Mouse (Mus musculus): Measurements from ENCODE around the gene Stard3. TPM values are rescaled to one million over a fixed set of nuclear protein-coding genes. Genes with fewer than 3 reads are reported as not detected.

The Stard3 gene
- polyA plus RNA-seq, 1 experiment = 14.9 TPM

DNA sequence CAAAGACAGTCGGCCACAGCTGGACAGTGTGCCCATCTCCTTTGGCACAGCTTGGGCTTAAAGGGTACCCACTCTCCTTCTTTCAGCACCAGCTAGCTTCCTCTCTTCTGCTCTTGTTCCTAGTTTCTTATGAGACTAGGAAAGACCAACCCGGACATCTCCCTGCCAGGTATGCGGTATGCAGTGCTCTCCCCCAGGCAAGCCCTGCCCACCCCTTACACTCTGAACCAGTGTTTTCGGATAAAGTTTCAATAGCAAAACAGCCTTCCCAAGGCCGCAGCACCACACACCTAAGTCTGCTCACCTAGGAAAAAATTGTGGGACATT, 36.5 kb upstream of the Stard3 start:
- H3K4me1 ChIP-seq (ENCODE audit: control insufficient read depth, insufficient read depth, low read length) = no peaks in the 10 kb centered on the region
- no peak for TF ChIP-seq POLR2A (IDR thresholded peaks at IDR 0.05; ENCODE audit: low read depth, low read length)
- H3K27ac ChIP-seq (ENCODE audit: insufficient read depth, low read length) = no peak overlapping the region
- no peak overlapping the region for H3K4me3 ChIP-seq (ENCODE audit: insufficient read depth, low read length)

DNA sequence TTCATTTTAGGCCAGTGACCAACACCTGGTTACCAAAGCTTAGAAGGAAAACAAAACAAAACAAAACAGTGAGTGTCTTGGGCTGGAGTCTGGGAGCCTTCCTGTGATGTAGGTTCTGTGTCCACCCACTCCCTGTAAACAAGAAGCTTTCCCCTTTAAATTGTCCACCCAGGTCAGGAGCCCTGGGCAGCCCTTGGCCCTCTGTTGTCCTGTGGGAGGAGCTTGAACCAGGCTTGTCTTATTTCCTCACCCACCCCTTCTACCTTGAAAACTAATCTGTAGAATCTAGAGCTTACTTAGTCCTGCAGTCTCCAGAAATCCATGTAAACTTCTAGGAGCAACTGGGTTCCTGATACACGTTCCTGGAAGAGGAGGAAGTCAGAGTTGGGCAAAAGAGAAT, 36.0 kb upstream of the Stard3 start:
- TF ChIP-seq POLR2A (IDR thresholded peaks at IDR 0.05; ENCODE audit: low read depth, low read length) = no peak
- no peak for TF ChIP-seq CTCF (IDR thresholded peaks at IDR 0.05; ENCODE audit: borderline replicate concordance, insufficient read depth, low read length)
- Histone ChIP-seq H3K4me3 (ENCODE audit: insufficient read depth, low read length) (no peak overlapping the region), H3K27ac (ENCODE audit: insufficient read depth, low read length) (no peak overlapping the region), H3K4me1 (ENCODE audit: control insufficient read depth, insufficient read depth, low read length) (no peaks in the 10 kb centered on the region)

DNA sequence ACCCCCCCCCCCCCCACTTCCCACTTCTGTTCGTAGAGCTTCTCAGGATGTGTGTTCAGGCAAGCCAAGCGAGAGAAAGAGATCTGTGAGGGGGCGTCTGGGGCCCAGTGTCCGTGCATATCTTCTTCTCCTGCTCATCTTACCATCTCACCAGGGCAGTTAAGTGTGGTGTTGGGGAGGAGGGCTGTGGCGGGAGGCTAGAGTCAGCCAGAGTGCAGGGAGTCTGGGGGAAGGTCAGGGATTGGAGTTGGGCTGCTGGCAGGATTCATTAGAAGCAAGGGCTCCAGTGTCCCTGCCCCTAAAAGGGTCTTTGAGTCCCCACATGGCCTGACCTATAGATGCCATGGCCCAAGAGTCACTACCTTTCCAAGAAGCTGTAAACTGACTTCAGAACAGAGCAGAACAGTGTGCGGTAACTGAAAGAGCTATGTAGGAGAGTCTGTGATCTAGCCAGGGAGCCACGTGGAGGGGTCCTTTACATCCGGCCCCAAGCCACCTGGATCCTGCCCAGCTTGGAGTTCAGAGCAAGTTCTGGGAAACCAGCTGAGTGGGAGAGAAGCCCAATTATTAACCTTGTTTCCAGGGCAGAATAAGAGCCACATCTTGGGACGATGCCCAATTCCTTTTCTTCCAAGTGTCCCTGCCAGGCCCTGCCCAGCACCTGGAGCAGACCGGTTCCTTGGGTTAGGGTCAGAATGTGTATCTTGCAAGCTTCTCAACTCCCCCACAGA, 34.9 kb upstream of the Stard3 start:
- Histone ChIP-seq H3K27ac (ENCODE audit: insufficient read depth, low read length) (no peak overlapping the region), H3K4me1 (ENCODE audit: control insufficient read depth, insufficient read depth, low read length) (no peaks in the 10 kb centered on the region), H3K4me3 (ENCODE audit: insufficient read depth, low read length) (no peak overlapping the region)
- TF ChIP-seq CTCF (IDR thresholded peaks at IDR 0.05; ENCODE audit: borderline replicate concordance, insufficient read depth, low read length) = no peak

DNA sequence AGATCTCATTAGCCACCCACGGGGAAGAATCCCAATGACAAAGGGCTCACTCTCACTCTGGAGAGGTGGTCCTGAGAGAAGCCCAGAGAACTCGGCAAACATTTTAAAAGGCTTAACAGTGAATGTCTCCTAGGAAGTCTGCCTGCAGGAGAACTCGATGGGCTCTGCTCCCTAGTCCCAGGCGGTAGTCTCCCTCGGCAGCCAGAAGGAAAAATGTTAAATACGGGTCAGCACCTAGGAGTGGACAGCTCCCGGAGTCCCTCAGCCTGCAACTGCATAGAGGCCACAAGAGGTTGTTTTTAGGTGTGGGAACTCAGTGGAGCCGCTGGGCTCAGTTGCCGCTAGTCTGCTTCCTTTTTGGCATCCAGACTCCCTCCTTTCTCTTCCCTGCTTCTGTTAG, 34.2 kb upstream of the Stard3 start:
- TF ChIP-seq CTCF (IDR thresholded peaks at IDR 0.05; ENCODE audit: borderline replicate concordance, insufficient read depth, low read length) (no peak), POLR2A (IDR thresholded peaks at IDR 0.05; ENCODE audit: low read depth, low read length) (no peak)
- H3K4me1 ChIP-seq (ENCODE audit: control insufficient read depth, insufficient read depth, low read length) = no peaks in the 10 kb centered on the region
- no peak overlapping the region for H3K27ac ChIP-seq (ENCODE audit: insufficient read depth, low read length)
- no peak overlapping the region for H3K4me3 ChIP-seq (ENCODE audit: insufficient read depth, low read length)

DNA sequence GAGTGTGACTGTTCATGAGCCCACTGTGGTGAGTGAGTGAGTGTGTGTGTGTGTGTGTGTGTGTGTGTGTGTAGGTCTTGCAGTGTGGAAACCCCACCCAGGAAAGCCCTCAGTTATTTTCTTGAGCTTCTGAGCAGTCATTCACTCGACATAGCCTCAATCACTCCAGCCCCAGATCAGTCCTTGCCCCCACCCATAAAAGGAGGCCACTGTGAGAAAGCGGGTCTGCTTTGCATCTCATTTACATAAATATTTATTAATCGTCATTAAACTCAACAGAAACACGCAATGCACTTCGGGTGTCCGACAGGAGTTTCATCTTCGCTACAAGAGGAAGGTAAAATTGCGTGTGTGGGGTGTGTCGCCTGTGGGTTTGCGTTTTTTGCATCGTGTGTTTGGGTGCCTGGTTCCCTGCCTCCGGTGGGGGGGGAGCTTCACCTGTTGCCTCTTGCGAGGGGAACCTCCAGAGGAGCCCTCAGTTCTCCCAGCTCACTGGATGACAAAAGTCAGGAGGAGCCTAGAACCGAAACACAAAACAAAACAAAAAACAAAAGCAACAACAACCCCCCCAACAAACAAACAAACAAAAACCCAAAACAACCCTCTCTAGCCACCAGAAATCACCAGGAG, 32.9 kb upstream of the Stard3 start:
- Histone ChIP-seq H3K4me3 (ENCODE audit: insufficient read depth, low read length) (no peak overlapping the region), H3K4me1 (ENCODE audit: control insufficient read depth, insufficient read depth, low read length) (no peaks in the 10 kb centered on the region), H3K27ac (ENCODE audit: insufficient read depth, low read length) (no peak overlapping the region)
- TF ChIP-seq CTCF (IDR thresholded peaks at IDR 0.05; ENCODE audit: borderline replicate concordance, insufficient read depth, low read length) (no peak), POLR2A (IDR thresholded peaks at IDR 0.05; ENCODE audit: low read depth, low read length) (no peak)

DNA sequence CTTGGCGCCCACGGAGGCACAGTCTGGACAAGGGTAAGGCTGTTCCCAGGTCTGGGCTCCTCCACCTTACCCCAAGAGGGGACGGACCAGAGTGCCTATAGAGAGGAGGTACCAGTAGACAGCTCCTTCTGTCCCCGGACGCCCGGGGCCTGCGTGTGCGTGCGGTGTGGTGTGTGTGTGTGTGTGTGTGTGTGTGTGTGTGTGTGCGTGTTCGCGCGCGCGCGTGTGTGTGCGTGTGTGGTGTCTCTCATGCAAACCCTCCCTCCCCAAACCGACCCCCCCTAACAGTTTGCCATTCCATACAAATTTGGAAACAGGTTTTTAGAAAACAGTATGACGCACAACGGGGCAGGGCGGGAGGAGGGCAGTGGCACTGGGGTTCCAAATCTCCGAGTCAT, 32.3 kb upstream of the Stard3 start:
- no peak overlapping the region for H3K4me3 ChIP-seq (ENCODE audit: insufficient read depth, low read length)
- TF ChIP-seq CTCF (IDR thresholded peaks at IDR 0.05; ENCODE audit: borderline replicate concordance, insufficient read depth, low read length) = no peak
- TF ChIP-seq POLR2A (IDR thresholded peaks at IDR 0.05; ENCODE audit: low read depth, low read length) = no peak

DNA sequence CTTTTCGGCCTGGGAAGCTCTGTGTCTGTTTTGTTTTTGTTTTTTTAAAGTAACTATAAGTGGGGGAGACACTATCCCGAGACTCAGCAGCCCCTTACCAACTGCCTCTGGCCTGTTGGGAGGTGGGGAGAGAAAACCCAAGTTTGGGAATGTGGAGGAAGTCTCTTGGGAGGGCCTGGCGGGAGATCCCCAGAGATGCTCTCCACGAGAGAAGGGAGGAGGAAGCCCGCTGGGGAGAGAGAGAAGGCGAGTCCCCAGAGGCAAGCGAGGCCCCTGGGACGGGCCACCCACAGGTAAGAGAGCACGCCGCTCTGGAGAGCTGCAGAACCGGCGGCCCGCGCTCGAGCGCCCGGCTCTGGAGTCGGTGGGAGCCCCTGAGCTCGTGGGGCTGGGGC, 31.4 kb upstream of the Stard3 start:
- TF ChIP-seq POLR2A (IDR thresholded peaks at IDR 0.05; ENCODE audit: low read depth, low read length) (no peak), CTCF (IDR thresholded peaks at IDR 0.05; ENCODE audit: borderline replicate concordance, insufficient read depth, low read length) (no peak)
- Histone ChIP-seq H3K4me1 (ENCODE audit: control insufficient read depth, insufficient read depth, low read length) (no peaks in the 10 kb centered on the region), H3K27ac (ENCODE audit: insufficient read depth, low read length) (no peak overlapping the region), H3K4me3 (ENCODE audit: insufficient read depth, low read length) (no peak overlapping the region)

More for the DNA sequence above, 32.3 kb upstream of the Stard3 start:
- no peak overlapping the region for H3K27ac ChIP-seq (ENCODE audit: insufficient read depth, low read length)
- H3K4me1 ChIP-seq (ENCODE audit: control insufficient read depth, insufficient read depth, low read length) = no peaks in the 10 kb centered on the region

DNA sequence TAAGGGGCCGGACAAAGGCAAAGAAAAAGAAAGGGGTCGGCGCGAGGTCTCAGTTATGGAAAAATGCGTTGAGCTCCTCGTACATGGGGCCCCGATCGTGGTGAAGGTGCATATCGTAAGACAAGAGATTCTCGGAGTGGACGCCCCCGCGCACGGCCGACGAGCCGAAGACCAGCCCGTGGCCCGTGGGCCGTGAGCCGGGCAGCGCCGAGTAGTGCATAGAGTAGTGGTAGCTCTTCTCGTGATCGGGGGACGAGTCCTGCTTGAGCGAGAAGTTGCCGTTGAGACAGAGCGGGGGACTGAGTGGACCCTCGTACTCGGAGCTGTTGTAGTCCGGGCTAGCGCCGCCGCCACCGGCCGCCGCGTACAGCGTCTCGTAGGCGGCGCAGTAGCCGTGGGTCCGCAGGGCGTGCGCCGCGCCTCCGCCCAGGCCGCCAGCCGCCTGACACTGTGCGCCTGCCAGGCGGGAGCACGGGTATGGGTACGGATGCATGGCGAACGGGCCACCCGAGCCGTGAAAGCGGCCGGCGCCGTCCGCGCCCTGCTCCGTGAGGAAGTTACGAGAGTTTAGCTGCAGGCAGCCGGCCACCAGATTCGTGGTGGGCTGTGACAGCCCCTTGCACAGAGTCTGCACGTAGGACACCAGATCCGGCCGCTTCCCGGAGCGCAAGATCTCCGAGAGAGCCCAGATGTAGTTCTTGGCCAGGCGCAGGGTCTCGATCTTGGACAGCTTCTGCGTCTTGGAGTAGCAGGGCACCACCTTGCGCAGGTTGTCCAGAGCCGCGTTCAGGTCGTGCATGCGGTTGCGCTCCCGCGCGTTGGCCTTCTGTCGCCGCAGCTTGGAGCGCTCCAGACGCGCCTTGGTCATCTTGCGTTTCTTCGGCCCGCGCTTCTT, 30.8 kb upstream of the Stard3 start:
- Histone ChIP-seq H3K4me3 (ENCODE audit: insufficient read depth, low read length) (no peak overlapping the region), H3K27ac (ENCODE audit: insufficient read depth, low read length) (no peak overlapping the region), H3K4me1 (ENCODE audit: control insufficient read depth, insufficient read depth, low read length) (no peaks in the 10 kb centered on the region)
- TF ChIP-seq CTCF (IDR thresholded peaks at IDR 0.05; ENCODE audit: borderline replicate concordance, insufficient read depth, low read length) (no peak), POLR2A (IDR thresholded peaks at IDR 0.05; ENCODE audit: low read depth, low read length) (no peak)

DNA sequence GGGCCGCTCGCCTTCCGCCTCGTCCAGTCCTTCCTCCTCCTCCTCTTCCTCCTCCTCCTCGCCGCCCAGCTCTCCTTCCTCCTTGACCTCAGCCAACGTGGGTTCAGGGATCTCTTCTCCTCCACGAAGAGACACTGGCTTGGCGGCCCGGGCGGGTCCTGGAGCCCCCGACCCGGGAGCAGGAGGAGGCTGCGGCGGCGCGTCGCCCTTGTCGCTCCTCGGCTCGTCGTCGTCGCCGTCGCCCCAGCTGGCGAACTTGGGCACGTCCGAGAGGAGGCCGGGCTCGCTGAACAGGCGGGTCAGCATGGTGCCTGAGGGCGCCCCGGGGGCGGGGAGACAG, 30.2 kb upstream of the Stard3 start:
- Histone ChIP-seq H3K27ac (ENCODE audit: insufficient read depth, low read length) (no peak overlapping the region), H3K4me1 (ENCODE audit: control insufficient read depth, insufficient read depth, low read length) (no peaks in the 10 kb centered on the region), H3K4me3 (ENCODE audit: insufficient read depth, low read length) (no peak overlapping the region)
- TF ChIP-seq POLR2A (IDR thresholded peaks at IDR 0.05; ENCODE audit: low read depth, low read length) = no peak
- no peak for TF ChIP-seq CTCF (IDR thresholded peaks at IDR 0.05; ENCODE audit: borderline replicate concordance, insufficient read depth, low read length)
